Mouse (Mus musculus): ENCODE data around the gene Pyroxd1. TPM values are rescaled to one million over a fixed set of nuclear protein-coding genes. Genes with fewer than 3 reads are reported as not detected.

Gene Pyroxd1
- total RNA-seq, 2 experiments from 2014 or later, result 14.9 to 16.0 TPM

DNA sequence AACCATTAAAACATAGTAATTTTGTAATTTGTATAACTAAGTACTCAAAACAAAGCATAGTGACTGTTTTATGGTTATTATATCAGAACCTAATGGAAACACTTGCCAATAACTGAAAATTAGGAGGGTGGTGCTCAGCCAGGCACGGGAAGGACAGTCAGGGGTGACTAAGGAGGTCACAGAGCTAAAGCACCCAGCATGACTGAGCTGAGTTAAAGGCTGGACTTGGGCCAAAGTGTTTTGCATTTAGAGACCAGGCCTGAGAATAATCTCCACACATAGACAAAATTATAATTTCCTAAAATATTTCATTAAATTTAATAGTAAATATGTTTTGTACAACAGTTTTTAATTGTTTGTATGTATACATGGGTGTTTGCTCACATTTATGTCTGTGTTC, 31.6 kb downstream of the Pyroxd1 start:
- H3K27ac ChIP-seq, result no peak overlapping the region
- intact Hi-C loops (cut with DNase I), result no loop called here
- no peak for TF ChIP-seq CTCF (IDR thresholded peaks at IDR 0.05)
- DNase-seq (ENCODE audit: extremely low spot score in 1 of 2, low spot score in 2 of 2), result no peak
- H3K4me3 ChIP-seq, result no peak overlapping the region

DNA sequence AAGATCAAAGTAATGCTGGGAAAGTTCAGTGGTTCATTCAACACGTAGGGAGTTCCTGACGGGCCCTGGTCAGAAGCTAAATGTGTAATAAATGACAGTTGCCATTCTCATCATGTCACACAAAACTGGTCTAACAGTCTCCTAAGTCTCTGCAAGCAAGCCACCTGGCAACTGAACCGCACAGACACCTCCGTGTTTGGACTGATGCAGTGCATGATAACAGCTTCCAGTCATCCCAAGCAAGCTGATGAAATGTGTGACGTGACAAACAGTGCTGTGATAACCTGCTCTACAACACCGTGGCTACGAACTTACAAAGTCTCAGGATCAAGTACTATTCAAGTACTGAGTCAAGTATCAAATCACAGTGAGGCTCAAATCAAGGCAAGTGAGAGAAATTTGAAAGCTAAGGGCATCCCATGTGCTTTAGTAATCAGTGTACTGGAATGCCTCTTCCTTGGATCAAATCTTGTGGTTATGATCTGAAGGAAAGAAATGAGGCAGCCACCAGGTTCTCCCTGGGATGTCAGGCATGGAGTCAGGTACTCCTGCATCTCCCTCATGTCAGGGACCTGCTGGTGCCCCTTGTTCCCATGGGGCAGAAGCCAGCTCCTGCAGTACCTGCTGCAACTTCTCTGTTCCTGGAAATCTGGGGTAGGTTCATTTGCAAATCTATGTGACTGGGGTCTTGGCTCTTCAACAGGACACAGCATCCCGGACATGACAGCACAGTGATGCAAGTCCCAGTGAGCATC, 33.3 kb downstream of the Pyroxd1 start:
- no peak overlapping the region for H3K4me3 ChIP-seq
- DNase-seq (ENCODE audit: extremely low spot score in 1 of 2, low spot score in 2 of 2), result no peak
- no peak overlapping the region for H3K27ac ChIP-seq
- no peak for TF ChIP-seq CTCF (IDR thresholded peaks at IDR 0.05)
- intact Hi-C loops (cut with DNase I), result no loop called here

DNA sequence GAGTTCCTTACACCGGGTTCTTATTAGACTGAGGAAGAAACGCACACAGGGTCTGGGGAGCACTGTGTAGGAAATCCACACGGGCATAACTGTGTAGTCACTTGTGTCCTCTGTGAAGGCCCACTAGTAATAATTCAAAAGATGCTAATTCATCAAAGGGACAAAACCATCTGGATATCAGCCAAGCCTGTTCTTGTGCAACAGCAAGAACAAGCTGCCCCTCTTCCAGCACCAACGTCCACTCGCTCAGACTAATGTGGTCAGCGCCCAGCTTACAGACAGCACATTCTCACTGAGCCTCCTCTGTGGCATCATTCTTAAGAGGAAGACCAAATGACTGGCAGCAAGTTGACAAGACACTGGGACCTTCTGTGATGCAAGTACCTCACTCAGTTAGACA, 34.5 kb downstream of the Pyroxd1 start:
- no peak for TF ChIP-seq CTCF (IDR thresholded peaks at IDR 0.05)
- Histone ChIP-seq H3K4me3 (no peak overlapping the region), H3K27ac (no peak overlapping the region)
- no peak for DNase-seq (ENCODE audit: extremely low spot score in 1 of 2, low spot score in 2 of 2)
- intact Hi-C loops (cut with DNase I), result no loop called here

GRCm38 (mm10) chr6:142381615-142382014, 36.2 kb downstream of the Pyroxd1 start:
- intact Hi-C loops (cut with DNase I), result no loop called here
- no peak overlapping the region for H3K27ac ChIP-seq
- no peak for TF ChIP-seq CTCF (IDR thresholded peaks at IDR 0.05)
- no peak for DNase-seq (ENCODE audit: extremely low spot score in 1 of 2, low spot score in 2 of 2)
- H3K4me3 ChIP-seq, result no peak overlapping the region

- intact Hi-C loops (cut with DNase I), result no loop called here
- DNase-seq (ENCODE audit: extremely low spot score in 1 of 2, low spot score in 2 of 2), result no peak
- no peak for TF ChIP-seq CTCF (IDR thresholded peaks at IDR 0.05)
- Histone ChIP-seq H3K27ac (no peak overlapping the region), H3K4me3 (no peak overlapping the region)
Observed at GRCm38 (mm10) chr6:142384521-142384920, 39.1 kb downstream of the Pyroxd1 start.

DNA sequence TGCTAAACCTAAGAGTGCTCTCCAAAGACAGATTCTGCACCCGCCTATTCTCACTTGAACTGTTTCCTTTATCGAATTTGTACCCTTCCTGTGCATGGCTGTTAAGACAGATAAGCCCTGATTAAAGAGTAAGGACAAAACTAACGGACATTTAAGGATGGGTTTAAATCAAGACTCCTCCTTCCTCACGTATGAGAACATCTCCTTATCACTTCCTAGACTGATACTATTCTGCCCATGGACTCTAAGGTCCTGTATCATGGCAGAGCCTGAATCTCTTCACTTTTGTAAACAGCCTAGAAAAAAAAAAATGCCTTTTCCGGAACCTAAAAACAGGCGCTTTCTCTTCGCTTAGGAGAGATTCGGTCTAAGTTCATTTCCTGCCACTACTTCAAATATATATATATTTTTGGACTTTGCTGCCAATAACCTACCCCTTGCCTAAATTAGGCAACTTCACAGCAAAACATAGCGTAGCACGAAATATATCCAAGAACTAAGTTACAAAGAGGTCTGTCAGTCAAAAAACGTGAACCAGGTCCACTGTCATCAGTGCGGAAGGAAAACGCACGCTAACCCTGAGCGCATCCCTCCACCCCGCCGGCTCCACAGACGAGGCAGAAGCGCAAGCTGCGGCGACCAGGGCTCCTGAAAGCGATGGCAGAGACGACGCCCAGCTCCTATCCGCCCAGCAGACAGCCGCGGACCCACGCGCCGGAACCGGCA, 41.0 kb downstream of the Pyroxd1 start:
- DNase-seq (ENCODE audit: extremely low spot score in 1 of 2, low spot score in 2 of 2), result no peak
- intact Hi-C loops (cut with DNase I), result loop anchor here (2.0 kb wide), 2 partner anchors 40 to 132 kb away; no protein-coding TSS in a partner anchor
- H3K27ac ChIP-seq, result peak overlapping the region; percentile 71
- H3K4me3 ChIP-seq, result peak overlapping the region; percentile 71
- no peak for TF ChIP-seq CTCF (IDR thresholded peaks at IDR 0.05)

DNA sequence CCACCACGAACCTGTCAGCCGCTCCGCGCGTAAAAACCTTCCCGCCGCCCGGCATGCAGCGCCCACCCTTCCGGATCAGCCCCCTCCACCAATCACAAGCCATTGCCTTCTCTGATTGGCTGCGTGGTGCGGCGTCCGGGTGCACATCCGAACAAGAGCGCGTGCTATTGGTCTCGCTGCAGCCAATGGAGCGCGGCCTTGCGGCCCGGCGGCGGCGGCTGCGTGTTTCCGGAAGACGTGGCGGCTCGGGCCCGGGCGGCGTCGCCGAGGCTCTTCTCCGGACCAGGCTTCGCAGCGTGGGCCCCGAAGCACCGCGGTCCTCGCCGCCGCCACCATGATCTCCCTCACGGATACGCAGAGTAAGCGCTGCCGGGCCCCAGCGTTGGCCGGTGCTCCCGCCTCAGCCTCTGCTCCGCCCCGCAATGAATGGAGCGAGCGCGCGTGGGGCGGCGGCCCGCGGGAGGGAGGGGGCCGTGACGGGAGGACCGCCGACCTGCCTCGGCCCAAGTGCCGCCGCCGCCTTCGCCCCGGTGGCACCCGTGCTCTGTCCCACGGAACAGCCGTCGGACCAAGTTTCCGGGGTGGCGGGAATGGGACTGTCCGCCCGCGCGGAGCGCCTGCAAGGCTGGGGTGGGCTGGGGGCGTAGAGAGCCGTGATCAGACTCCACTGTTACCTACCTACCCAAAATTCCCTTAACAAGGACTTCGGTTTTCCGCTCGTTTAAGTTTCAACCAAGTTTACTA, 41.7 kb downstream of the Pyroxd1 start, which contains the start of the genes Recql and Golt1b:
Gene Recql (minus strand): TSS at position 77 of the 744 bp plus-strand sequence.
Gene Golt1b (plus strand): TSS at position 211 of the 744 bp plus-strand sequence.
- Histone ChIP-seq H3K27ac (peak within 1 kb of the TSS; percentile 81), H3K4me3 (peak within 1 kb of the TSS; percentile 71)
- DNase-seq (ENCODE audit: extremely low spot score in 1 of 2, low spot score in 2 of 2), result peak; percentile 99
- intact Hi-C loops (cut with DNase I), result loop anchor here (2.0 kb wide), 2 partner anchors 40 to 132 kb away; no protein-coding TSS in a partner anchor
- TF ChIP-seq CTCF (IDR thresholded peaks at IDR 0.05), result no peak

DNA sequence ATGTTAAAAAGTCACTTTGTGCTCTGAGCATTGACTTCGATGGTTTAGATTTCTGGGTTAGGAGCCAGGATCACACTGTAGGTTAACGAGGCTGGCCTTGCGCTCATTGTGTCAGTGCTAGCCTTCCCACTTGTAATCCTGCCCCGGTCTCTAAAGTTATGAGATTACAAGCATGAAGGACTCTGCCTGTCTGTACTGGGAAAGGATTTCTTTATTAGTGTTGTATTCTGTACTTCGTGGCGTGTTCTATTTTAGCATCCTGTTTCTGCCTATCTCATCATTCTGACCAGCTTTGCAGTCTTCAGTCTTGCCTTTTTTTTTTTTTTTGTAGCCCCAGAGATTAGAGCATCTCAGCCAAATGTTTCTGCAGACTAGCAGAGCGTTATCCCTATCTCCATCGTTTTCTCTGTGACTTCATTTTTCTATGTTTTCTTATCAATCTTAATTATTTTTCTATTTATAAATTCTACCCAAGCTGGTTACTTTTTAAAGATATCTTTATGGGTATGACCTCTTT, 42.4 kb downstream of the Pyroxd1 start:
- peak overlapping the region; percentile 71 for H3K4me3 ChIP-seq
- intact Hi-C loops (cut with DNase I), result loop anchor here (2.0 kb wide), 2 partner anchors 41 to 131 kb away; no protein-coding TSS in a partner anchor
- DNase-seq (ENCODE audit: extremely low spot score in 1 of 2, low spot score in 2 of 2), result no peak
- H3K27ac ChIP-seq, result no peak overlapping the region
- TF ChIP-seq CTCF (IDR thresholded peaks at IDR 0.05), result no peak

DNA sequence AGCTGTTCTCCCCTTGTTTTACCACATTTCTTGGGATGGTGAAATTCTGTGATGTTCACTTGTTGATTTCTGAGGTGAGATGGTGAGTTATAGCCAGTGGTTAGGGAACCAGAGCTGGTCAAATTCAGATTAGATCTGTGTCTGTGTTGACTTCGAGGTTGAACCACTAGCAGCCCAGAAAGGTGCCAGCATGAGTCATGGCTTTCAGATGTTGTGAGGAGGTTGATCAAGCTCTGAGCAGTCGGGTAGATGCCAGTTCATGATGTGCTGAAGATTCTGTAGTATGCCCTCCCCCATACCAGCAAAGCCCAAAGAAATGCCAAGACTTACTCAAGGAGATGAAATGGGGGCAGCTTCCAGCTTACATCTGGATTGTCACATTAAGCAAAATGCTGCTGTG, 43.6 kb downstream of the Pyroxd1 start:
- DNase-seq (ENCODE audit: extremely low spot score in 1 of 2, low spot score in 2 of 2), result no peak
- no peak overlapping the region for H3K4me3 ChIP-seq
- intact Hi-C loops (cut with DNase I), result no loop called here
- no peak for TF ChIP-seq CTCF (IDR thresholded peaks at IDR 0.05)
- no peak overlapping the region for H3K27ac ChIP-seq

DNA sequence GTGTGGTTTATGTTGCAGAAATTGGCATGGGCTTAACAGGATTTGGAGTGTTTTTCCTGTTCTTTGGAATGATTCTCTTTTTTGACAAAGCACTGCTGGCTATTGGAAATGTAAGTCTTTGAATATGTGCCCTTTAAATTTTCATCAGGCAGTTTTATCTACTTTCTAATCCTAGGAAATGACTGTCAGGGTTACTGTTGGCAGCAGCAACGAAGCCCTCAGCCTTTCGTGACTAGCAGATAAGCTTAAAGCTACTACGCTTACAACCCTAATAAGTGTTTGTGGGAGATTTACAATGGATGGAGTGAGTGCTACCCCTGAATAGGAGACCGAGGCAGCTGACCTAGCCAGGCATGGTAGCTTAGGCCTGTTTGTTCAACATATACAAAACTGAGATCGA, 46.9 kb downstream of the Pyroxd1 start:
- Histone ChIP-seq H3K4me3 (no peak overlapping the region), H3K27ac (no peak overlapping the region)
- no peak for TF ChIP-seq CTCF (IDR thresholded peaks at IDR 0.05)
- intact Hi-C loops (cut with DNase I), result no loop called here
- no peak for DNase-seq (ENCODE audit: extremely low spot score in 1 of 2, low spot score in 2 of 2)

DNA sequence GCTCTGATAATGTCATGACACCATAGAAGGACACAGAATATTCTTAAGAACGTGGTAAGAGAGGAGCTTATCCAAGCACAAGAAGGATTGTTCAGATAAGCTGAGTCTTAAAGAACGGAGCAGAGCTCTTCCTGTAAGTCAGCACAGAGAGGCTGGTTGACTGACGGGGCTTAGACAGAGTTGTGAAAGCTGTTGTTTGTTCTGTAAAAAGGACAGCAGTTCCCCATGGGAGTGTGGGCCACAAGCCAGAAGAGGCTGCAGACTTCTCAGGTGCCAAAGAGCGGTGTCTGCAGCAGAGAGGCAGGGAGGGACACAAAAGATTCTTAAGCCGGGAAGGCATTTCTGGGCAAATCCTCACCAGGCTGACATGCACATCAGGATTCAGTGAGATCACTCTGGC, 49.2 kb downstream of the Pyroxd1 start:
- H3K27ac ChIP-seq, result no peak overlapping the region
- TF ChIP-seq CTCF (IDR thresholded peaks at IDR 0.05), result no peak
- no peak overlapping the region for H3K4me3 ChIP-seq
- intact Hi-C loops (cut with DNase I), result no loop called here
- peak in 1 of 2 experiments; percentile 16 for DNase-seq (ENCODE audit: extremely low spot score in 1 of 2, low spot score in 2 of 2)

Measured in left cerebral cortex, adult 2 months (tissue).